Mouse (Mus musculus): ENCODE results near the gene Eif1. TPM values are rescaled to one million over a fixed set of nuclear protein-coding genes. Genes with fewer than 3 reads are reported as not detected.

The Eif1 gene
- 225 and 235 TPM in 2 replicates for total RNA-seq (2017)

- peak; percentile 82 to 88 for ATAC-seq (replicated peaks in 1 of 2; ENCODE audit: insufficient read depth in 1 of 2, low FRiP score in 2 of 2, low TSS enrichment in 1 of 2, low read depth in 1 of 2, poor library complexity in 2 of 2, severe bottlenecking in 2 of 2)
These were observed at the start of gene Eif1 for GRCm38 (mm10) chr11:100319492-100320171. Gene Eif1 (plus strand): TSS chr11:100319885.

- ATAC-seq (replicated peaks in 1 of 2; ENCODE audit: insufficient read depth in 1 of 2, low FRiP score in 2 of 2, low TSS enrichment in 1 of 2, low read depth in 1 of 2, poor library complexity in 2 of 2, severe bottlenecking in 2 of 2) = no peak
These were observed 47.8 kb upstream of the Eif1 start for GRCm38 (mm10) chr11:100271878-100272277.

- ATAC-seq (replicated peaks in 1 of 2; ENCODE audit: insufficient read depth in 1 of 2, low FRiP score in 2 of 2, low TSS enrichment in 1 of 2, low read depth in 1 of 2, poor library complexity in 2 of 2, severe bottlenecking in 2 of 2) = no peak
These were observed 45.0 kb upstream of the Eif1 start for GRCm38 (mm10) chr11:100274719-100275118.

- ATAC-seq (replicated peaks in 1 of 2; ENCODE audit: insufficient read depth in 1 of 2, low FRiP score in 2 of 2, low TSS enrichment in 1 of 2, low read depth in 1 of 2, poor library complexity in 2 of 2, severe bottlenecking in 2 of 2) = no peak
These were observed 44.2 kb upstream of the Eif1 start for GRCm38 (mm10) chr11:100275466-100275865.

- ATAC-seq (replicated peaks in 1 of 2; ENCODE audit: insufficient read depth in 1 of 2, low FRiP score in 2 of 2, low TSS enrichment in 1 of 2, low read depth in 1 of 2, poor library complexity in 2 of 2, severe bottlenecking in 2 of 2) = no peak
These were observed 41.8 kb upstream of the Eif1 start for GRCm38 (mm10) chr11:100277726-100278480.

- ATAC-seq (replicated peaks in 1 of 2; ENCODE audit: insufficient read depth in 1 of 2, low FRiP score in 2 of 2, low TSS enrichment in 1 of 2, low read depth in 1 of 2, poor library complexity in 2 of 2, severe bottlenecking in 2 of 2) = no peak
These were observed 40.9 kb upstream of the Eif1 start for GRCm38 (mm10) chr11:100278759-100279158.

GRCm38 (mm10) chr11:100281596-100282544, 37.8 kb upstream of the Eif1 start:
- peak; percentile 36 to 70; a peak in 2 of 4 replicates for ATAC-seq (replicated peaks in 1 of 2; ENCODE audit: insufficient read depth in 1 of 2, low FRiP score in 2 of 2, low TSS enrichment in 1 of 2, low read depth in 1 of 2, poor library complexity in 2 of 2, severe bottlenecking in 2 of 2)

GRCm38 (mm10) chr11:100282549-100282948, 37.1 kb upstream of the Eif1 start:
- peak; percentile 60 to 70; a peak in 3 of 4 replicates for ATAC-seq (replicated peaks in 1 of 2; ENCODE audit: insufficient read depth in 1 of 2, low FRiP score in 2 of 2, low TSS enrichment in 1 of 2, low read depth in 1 of 2, poor library complexity in 2 of 2, severe bottlenecking in 2 of 2)

- no peak for ATAC-seq (replicated peaks in 1 of 2; ENCODE audit: insufficient read depth in 1 of 2, low FRiP score in 2 of 2, low TSS enrichment in 1 of 2, low read depth in 1 of 2, poor library complexity in 2 of 2, severe bottlenecking in 2 of 2)
These were observed 34.7 kb upstream of the Eif1 start for GRCm38 (mm10) chr11:100284988-100285387.

GRCm38 (mm10) chr11:100287024-100287423, 32.7 kb upstream of the Eif1 start:
- no peak for ATAC-seq (replicated peaks in 1 of 2; ENCODE audit: insufficient read depth in 1 of 2, low FRiP score in 2 of 2, low TSS enrichment in 1 of 2, low read depth in 1 of 2, poor library complexity in 2 of 2, severe bottlenecking in 2 of 2)

- ATAC-seq (replicated peaks in 1 of 2; ENCODE audit: insufficient read depth in 1 of 2, low FRiP score in 2 of 2, low TSS enrichment in 1 of 2, low read depth in 1 of 2, poor library complexity in 2 of 2, severe bottlenecking in 2 of 2) = no peak
These were observed 30.7 kb upstream of the Eif1 start for GRCm38 (mm10) chr11:100288942-100289341.

- ATAC-seq (replicated peaks in 1 of 2; ENCODE audit: insufficient read depth in 1 of 2, low FRiP score in 2 of 2, low TSS enrichment in 1 of 2, low read depth in 1 of 2, poor library complexity in 2 of 2, severe bottlenecking in 2 of 2) = no peak
These were observed 29.4 kb upstream of the Eif1 start for GRCm38 (mm10) chr11:100290235-100290634.

- ATAC-seq (replicated peaks in 1 of 2; ENCODE audit: insufficient read depth in 1 of 2, low FRiP score in 2 of 2, low TSS enrichment in 1 of 2, low read depth in 1 of 2, poor library complexity in 2 of 2, severe bottlenecking in 2 of 2) = no peak
These were observed 26.8 kb upstream of the Eif1 start for GRCm38 (mm10) chr11:100292884-100293283.

- peak; percentile 75 to 79 for ATAC-seq (replicated peaks in 1 of 2; ENCODE audit: insufficient read depth in 1 of 2, low FRiP score in 2 of 2, low TSS enrichment in 1 of 2, low read depth in 1 of 2, poor library complexity in 2 of 2, severe bottlenecking in 2 of 2)
These were observed 24.4 kb upstream of the Eif1 start for GRCm38 (mm10) chr11:100295308-100295707.

GRCm38 (mm10) chr11:100297801-100298200, 21.9 kb upstream of the Eif1 start:
- ATAC-seq (replicated peaks in 1 of 2; ENCODE audit: insufficient read depth in 1 of 2, low FRiP score in 2 of 2, low TSS enrichment in 1 of 2, low read depth in 1 of 2, poor library complexity in 2 of 2, severe bottlenecking in 2 of 2) = peak; percentile 26 to 37; a peak in 2 of 4 replicates

GRCm38 (mm10) chr11:100298274-100299036, 21.2 kb upstream of the Eif1 start:
- ATAC-seq (replicated peaks in 1 of 2; ENCODE audit: insufficient read depth in 1 of 2, low FRiP score in 2 of 2, low TSS enrichment in 1 of 2, low read depth in 1 of 2, poor library complexity in 2 of 2, severe bottlenecking in 2 of 2) = peak; percentile 54 to 72; a peak in 3 of 4 replicates

- ATAC-seq (replicated peaks in 1 of 2; ENCODE audit: insufficient read depth in 1 of 2, low FRiP score in 2 of 2, low TSS enrichment in 1 of 2, low read depth in 1 of 2, poor library complexity in 2 of 2, severe bottlenecking in 2 of 2) = no peak
These were observed 19.4 kb upstream of the Eif1 start for GRCm38 (mm10) chr11:100300293-100300692.
